Mouse (Mus musculus): ENCODE data around the gene Ceacam16.

GRCm38 (mm10) chr7:19840936-19841335 is 20.2 kb downstream of the Ceacam16 start:
- TF ChIP-seq POLR2A (IDR thresholded peaks at IDR 0.05; ENCODE audit: borderline replicate concordance, extremely low read depth, insufficient read depth, insufficient read length, poor library complexity, severe bottlenecking) = no peak
- no peak for TF ChIP-seq CTCF (IDR thresholded peaks at IDR 0.05; ENCODE audit: borderline replicate concordance, extremely low read depth, insufficient read depth, insufficient read length)
